Mouse (Mus musculus) thymus, postnatal 36 days (tissue): ENCODE results near the gene Tceal3.
"Not testable (repeated sequence)": the region's sequence is repeated elsewhere in the genome, so short reads cannot be mapped to it uniquely, and the experiment has no call there.

Experiments used
- DNase-seq, 2 experiments: peaks; one replicate each; pipeline ENCODE4 v3.0.0; 2022; ENCODE audit warnings: mixed read lengths in 2 of 2

Gene Tceal3

GRCm38 (mm10) chrX:136590199-136590896 lies at the start of gene Tceal3:
Gene Tceal3 (plus strand): TSS chrX:136590842.
- no peak for DNase-seq

GRCm38 (mm10) chrX:136543956-136544355 lies 46.7 kb upstream of the Tceal3 start, which contains the start of gene Kir3dl2:
Gene Kir3dl2 (minus strand): TSS chrX:136544056.
- DNase-seq: not testable (repeated sequence)

GRCm38 (mm10) chrX:136569094-136569493 lies 21.5 kb upstream of the Tceal3 start:
- not testable (repeated sequence) for DNase-seq

- DNase-seq: no peak
Measured at GRCm38 (mm10) chrX:136584617-136585016, 6.0 kb upstream of the Tceal3 start.

GRCm38 (mm10) chrX:136590897-136591257 lies 235 bp downstream of the Tceal3 start:
- no peak for DNase-seq

- peak in 1 of 2 experiments; percentile 20 for DNase-seq
Measured at GRCm38 (mm10) chrX:136599416-136599815, 8.8 kb downstream of the Tceal3 start.

- no peak for DNase-seq
Measured at GRCm38 (mm10) chrX:136606951-136607350, 16.3 kb downstream of the Tceal3 start.

- DNase-seq: no peak
Measured at GRCm38 (mm10) chrX:136607395-136607794, 16.8 kb downstream of the Tceal3 start.

- no peak for DNase-seq
Measured at GRCm38 (mm10) chrX:136611346-136611745, 20.7 kb downstream of the Tceal3 start.

- DNase-seq: peak; percentile 3 to 7
Measured at GRCm38 (mm10) chrX:136615889-136616288, 25.2 kb downstream of the Tceal3 start.

GRCm38 (mm10) chrX:136624905-136625569 lies 34.4 kb downstream of the Tceal3 start:
- DNase-seq: peak; percentile 46 to 49

GRCm38 (mm10) chrX:136625959-136626358 lies 35.3 kb downstream of the Tceal3 start:
- DNase-seq: no peak

- DNase-seq: no peak
Measured at GRCm38 (mm10) chrX:136635116-136635515, 44.5 kb downstream of the Tceal3 start.

GRCm38 (mm10) chrX:136639754-136640153 lies 49.1 kb downstream of the Tceal3 start:
- no peak for DNase-seq

- not testable (repeated sequence) for DNase-seq
Measured at GRCm38 (mm10) chrX:136645857-136646256, 55.2 kb downstream of the Tceal3 start.

- no peak for DNase-seq
Measured at GRCm38 (mm10) chrX:136666281-136666706, 75.7 kb downstream of the Tceal3 start.

- not testable (repeated sequence) for DNase-seq
Measured at GRCm38 (mm10) chrX:136666762-136667464, 76.3 kb downstream of the Tceal3 start.

- no peak for DNase-seq
Measured at GRCm38 (mm10) chrX:136668794-136669193, 78.2 kb downstream of the Tceal3 start.

- DNase-seq: no peak
Measured at GRCm38 (mm10) chrX:136680989-136681388, 90.3 kb downstream of the Tceal3 start.

- DNase-seq: not testable (repeated sequence)
Measured at GRCm38 (mm10) chrX:136691606-136692293, 101.1 kb downstream of the Tceal3 start.

- DNase-seq: no peak
Measured at GRCm38 (mm10) chrX:136692294-136692675, 101.6 kb downstream of the Tceal3 start.

GRCm38 (mm10) chrX:136693196-136693595 lies 102.6 kb downstream of the Tceal3 start:
- no peak for DNase-seq
